Comparison of ENCODE assay signal across 18 mouse cellular contexts in genomic region chr14:29111666-29112065, GRCm38 (mm10).
A peak's percentile ranks its signal among the peaks of the same experiment; 100 is the strongest.
DNase-seq lines count a peak whose midpoint lies in the region; ATAC-seq and TF ChIP-seq lines count a peak whose summit lies in the region.
"Had no signal": no experiment of that assay in that cellular context is flagged by ENCODE, and none has a peak within 500 bp of the region (broad histone marks: within the 10 kb centered on the region; RNA-seq: fewer than 3 reads in every experiment).

No protein-coding gene starts in this region.

- DNase-seq in cerebellum, adult 9-11 months, result peak; percentile 10
- no peak for DNase-seq in cerebellum, adult 9-10 months
- DNase-seq in hindbrain, postnatal 0 days (ENCODE audit: low spot score), result peak; percentile 50
- DNase-seq in hindbrain, embryonic 10.5 days (ENCODE audit: low spot score), result no peak
- peak; percentile 69 to 81 for DNase-seq in cerebellum, postnatal 14 days
- DNase-seq in limb, embryonic 10.5 days (ENCODE audit: low spot score), result no peak
- DNase-seq in kidney, adult 9 months, result no peak
- no peak for DNase-seq in gastrocnemius, adult 18-20 months (ENCODE audit: low spot score)
- DNase-seq: adrenal gland, adult 2 months; adrenal gland, postnatal 25 days; gastrocnemius, postnatal 14 days; heart, postnatal 36 days; kidney, adult 2 months had no signal

- no peak overlapping the region for H3K9ac ChIP-seq in hindbrain, postnatal 0 days (replicated peaks; ENCODE audit: low read length)
- H3K9ac ChIP-seq: forebrain, embryonic 12.5 days; heart, embryonic 13.5 days; hindbrain, embryonic 12.5 days had no signal

- no peak overlapping the region for H3K4me3 ChIP-seq in hindbrain, postnatal 0 days (ENCODE audit: low read length)
- H3K4me3 ChIP-seq in hindbrain, embryonic 10.5 days, result no peak overlapping the region
- no peak overlapping the region for H3K4me3 ChIP-seq in limb, embryonic 10.5 days
- H3K4me3 ChIP-seq: forebrain, embryonic 12.5 days; heart, embryonic 13.5 days; hindbrain, embryonic 12.5 days had no signal

- H3K4me2 ChIP-seq in hindbrain, postnatal 0 days (ENCODE audit: low read depth, low read length), result no peak overlapping the region
- H3K4me2 ChIP-seq: forebrain, embryonic 12.5 days; heart, embryonic 13.5 days; hindbrain, embryonic 12.5 days had no signal

- no peaks in the 10 kb centered on the region for H3K36me3 ChIP-seq in hindbrain, postnatal 0 days (ENCODE audit: insufficient read depth, low read length)
- H3K36me3 ChIP-seq in hindbrain, embryonic 10.5 days, result no peaks in the 10 kb centered on the region
- no peaks in the 10 kb centered on the region for H3K36me3 ChIP-seq in limb, embryonic 10.5 days
- H3K36me3 ChIP-seq: heart, embryonic 13.5 days; hindbrain, embryonic 12.5 days had no signal

- H3K27me3 ChIP-seq in hindbrain, postnatal 0 days (ENCODE audit: insufficient read depth, low read length), result no peaks in the 10 kb centered on the region
- H3K27me3 ChIP-seq in hindbrain, embryonic 10.5 days (ENCODE audit: insufficient read depth, poor library complexity, severe bottlenecking), result no peaks in the 10 kb centered on the region
- no peaks in the 10 kb centered on the region for H3K27me3 ChIP-seq in limb, embryonic 10.5 days (ENCODE audit: low read depth, poor library complexity, severe bottlenecking)
- H3K27me3 ChIP-seq: heart, embryonic 13.5 days; hindbrain, embryonic 12.5 days had no signal

- TF ChIP-seq CTCF in hindbrain, postnatal 0 days (IDR thresholded peaks at IDR 0.05; ENCODE audit: low read depth), result no peak

- no peaks in the 10 kb centered on the region for H3K9me3 ChIP-seq in hindbrain, postnatal 0 days (ENCODE audit: low read length)
- peaks cover 10% of the 10 kb centered on the region for H3K9me3 ChIP-seq in hindbrain, embryonic 10.5 days
- H3K9me3 ChIP-seq in limb, embryonic 10.5 days (replicated peaks), result no peaks in the 10 kb centered on the region
- H3K9me3 ChIP-seq: hindbrain, embryonic 12.5 days had no signal

- no peak overlapping the region for H3K27ac ChIP-seq in hindbrain, postnatal 0 days
- no peak overlapping the region for H3K27ac ChIP-seq in hindbrain, embryonic 10.5 days
- H3K27ac ChIP-seq in limb, embryonic 10.5 days, result peak overlapping the region; percentile 25; the same call in 1 of the 2 replicates
- H3K27ac ChIP-seq: forebrain, embryonic 12.5 days; heart, embryonic 13.5 days; hindbrain, embryonic 12.5 days had no signal

- 41% methylated on average over 6 of the region's 6 CpGs for WGBS in hindbrain, postnatal 0 days
- WGBS in hindbrain, embryonic 10.5 days, result 79% methylated on average over 6 of the region's 6 CpGs
- 88% methylated on average over 6 of the region's 6 CpGs for WGBS in limb, embryonic 10.5 days

- H3K4me1 ChIP-seq in hindbrain, postnatal 0 days (ENCODE audit: insufficient read depth, low read length), result peaks cover 14% of the 10 kb centered on the region; the same call in 1 of the 2 replicates
- peaks cover 9% of the 10 kb centered on the region; the same call in 1 of the 2 replicates for H3K4me1 ChIP-seq in hindbrain, embryonic 10.5 days (replicated peaks)
- H3K4me1 ChIP-seq in limb, embryonic 10.5 days, result peaks cover 42% of the 10 kb centered on the region
- H3K4me1 ChIP-seq: heart, embryonic 13.5 days had no signal

- ATAC-seq in hindbrain, postnatal 0 days, result 0 out of 2 replicates have a peak, but pooled peaks have one; percentile 45
- ATAC-seq: forebrain, embryonic 16.5 days; intestine, embryonic 16.5 days had no signal

Comparison
In these comparisons a context has a peak if more than half of its experiments do, and no peak if none do; other contexts are left out.
1. DNase-seq: peak in cerebellum, adult 9-11 months (single experiment), hindbrain, postnatal 0 days (single experiment) and cerebellum, postnatal 14 days (2 of 2); none in cerebellum, adult 9-10 months (single experiment), hindbrain, embryonic 10.5 days (single experiment), limb, embryonic 10.5 days (single experiment), kidney, adult 9 months (single experiment) and gastrocnemius, adult 18-20 months (single experiment).